Mouse (Mus musculus) heart, embryonic 14.5 days (tissue): ENCODE data around the gene Efr3b. TPM values are rescaled to one million over a fixed set of nuclear protein-coding genes. Genes with fewer than 3 reads are reported as not detected.

Experiments
- ATAC-seq: fragments of 200-750 bp; cut with Nextera tagmentation; 2 replicates; pipeline ENCODE4 v1.8.0; 2017; ENCODE audit warnings: low read depth, moderate TSS enrichment; ENCODE audit not compliant: insufficient number of reproducible peaks, insufficient read depth, low FRiP score
- H3K27ac ChIP-seq, 2 experiments: fragments of 200-500 bp in 1 of 2; fragments of 300-500 bp in 1 of 2; sonication (generic) in 1 of 2; replicated peaks in 1 of 2; 2 replicates each; pipeline ENCODE4 v1.5.1; 2012 to 2014; ENCODE audit warnings: low read depth in 2 of 2, low read length in 2 of 2, control low read depth in 1 of 2, mild to moderate bottlenecking in 1 of 2, mixed read lengths in 1 of 2; ENCODE audit not compliant: control insufficient read depth in 1 of 2, insufficient read depth in 1 of 2
- H3K27me3 ChIP-seq: fragments of 300-500 bp; sonication (generic); 2 replicates; pipeline ENCODE4 v1.6.1; 2014; ENCODE audit warnings: mild to moderate bottlenecking, low read length, control low read depth; ENCODE audit not compliant: control insufficient read depth, insufficient read depth
- H3K36me3 ChIP-seq: fragments of 300-500 bp; sonication (generic); 2 replicates; pipeline ENCODE4 v1.6.1; 2014; ENCODE audit warnings: mild to moderate bottlenecking, control low read depth, low read length, mixed read lengths; ENCODE audit not compliant: control insufficient read depth, insufficient read depth
- H3K4me1 ChIP-seq, 2 experiments: fragments of 200-500 bp in 1 of 2; fragments of 300-500 bp in 1 of 2; sonication (generic) in 1 of 2; 2 replicates each; pipeline ENCODE4 v1.6.1; 2012 to 2014; ENCODE audit warnings: low read length in 2 of 2, control low read depth in 1 of 2, mixed read lengths in 1 of 2; ENCODE audit not compliant: control insufficient read depth in 2 of 2, insufficient read depth in 2 of 2
- H3K4me2 ChIP-seq: fragments of 300-500 bp; sonication (generic); 2 replicates; pipeline ENCODE4 v1.6.1; 2014; ENCODE audit warnings: mild to moderate bottlenecking, low read length
- H3K4me3 ChIP-seq, 2 experiments: fragments of 200-500 bp in 1 of 2; fragments of 300-500 bp in 1 of 2; sonication (generic) in 1 of 2; 2 replicates each; pipeline ENCODE4 v1.5.1; 2012 to 2014; ENCODE audit warnings: low read length in 2 of 2, mild to moderate bottlenecking in 2 of 2, control low read depth in 1 of 2, low read depth in 1 of 2, moderate library complexity in 1 of 2; ENCODE audit not compliant: control insufficient read depth in 1 of 2, insufficient read depth in 1 of 2
- H3K9ac ChIP-seq: fragments of 300-500 bp; sonication (generic); 2 replicates; pipeline ENCODE4 v1.6.1; 2014; ENCODE audit warnings: mild to moderate bottlenecking, low read length
- H3K9me3 ChIP-seq: fragments of 300-500 bp; sonication (generic); 2 replicates; pipeline ENCODE4 v1.6.1; 2016; ENCODE audit warnings: low read length, control low read depth; ENCODE audit not compliant: control insufficient read depth
- WGBS: fragments of 180-500 bp; shearing (Covaris S2); extraction: QIAGEN DNeasy Blood & Tissue Kit; methylation state at CpG from one replicate; pipeline ENCODE4 v1.1.7; 2014; 5-methylcytosine and 5-hydroxymethylcytosine counted together
- polyA plus RNA-seq: library from polyadenylated mRNA; unstranded; fragments of >200 nt; fragmentation: Nextera tagmentation; extraction: Ambion mirVana; gene quantifications from 2 replicates; pipeline ENCODE4 v1.2.1, GENCODE M21; 2014

Efr3b gene
- polyA plus RNA-seq, 1 experiment from 2014 or later: 4.4 TPM

- no peak for ATAC-seq
- Histone ChIP-seq H3K4me1 (no peaks in the 10 kb centered on the region), H3K4me3 (no peak overlapping the region), H3K9me3 (no peaks in the 10 kb centered on the region), H3K9ac (no peak overlapping the region), H3K4me2 (no peak overlapping the region), H3K27ac (no peak overlapping the region), H3K36me3 (0 out of 2 replicates have a peak, but pooled peaks cover 3% of the 10 kb centered on the region), H3K27me3 (no peaks in the 10 kb centered on the region)
- 84% methylated on average over 5 of the region's 5 CpGs for WGBS
These were observed 38.3 kb downstream of the Efr3b start for GRCm38 (mm10) chr12:4000406-4000805.

- no peak overlapping the region for H3K4me2 ChIP-seq
- 0 out of 2 replicates have a peak, but pooled peaks cover 3% of the 10 kb centered on the region for H3K36me3 ChIP-seq
- H3K27ac ChIP-seq: no peak overlapping the region
- no peaks in the 10 kb centered on the region for H3K27me3 ChIP-seq
- H3K9me3 ChIP-seq: no peaks in the 10 kb centered on the region
- no peak overlapping the region for H3K9ac ChIP-seq
- ATAC-seq: no peak
- 86% methylated on average over 9 of the region's 9 CpGs for WGBS
- no peaks in the 10 kb centered on the region for H3K4me1 ChIP-seq
- no peak overlapping the region for H3K4me3 ChIP-seq
These were observed 42.0 kb downstream of the Efr3b start for GRCm38 (mm10) chr12:3996749-3997148.

GRCm38 (mm10) chr12:3991047-3991446 lies 47.7 kb downstream of the Efr3b start:
- Histone ChIP-seq H3K36me3 (no peaks in the 10 kb centered on the region), H3K4me2 (no peak overlapping the region), H3K9me3 (no peaks in the 10 kb centered on the region), H3K27ac (no peak overlapping the region), H3K27me3 (no peaks in the 10 kb centered on the region), H3K9ac (no peak overlapping the region), H3K4me1 (peaks cover 4 to 7% of the 10 kb centered on the region in 2 experiments), H3K4me3 (no peak overlapping the region)
- WGBS: 79% methylated on average over 3 of the region's 3 CpGs
- ATAC-seq: no peak

GRCm38 (mm10) chr12:3989943-3990342 lies 48.8 kb downstream of the Efr3b start:
- ATAC-seq: no peak
- Histone ChIP-seq H3K4me3 (no peak overlapping the region), H3K36me3 (no peaks in the 10 kb centered on the region), H3K4me1 (peaks cover 4 to 7% of the 10 kb centered on the region in 2 experiments), H3K27ac (no peak overlapping the region; a peak in 1 of 4 replicates), H3K27me3 (no peaks in the 10 kb centered on the region), H3K9ac (no peak overlapping the region), H3K9me3 (no peaks in the 10 kb centered on the region), H3K4me2 (no peak overlapping the region)
- WGBS: 62% methylated on average over 2 of the region's 2 CpGs

- no peaks in the 10 kb centered on the region for H3K27me3 ChIP-seq
- no peak overlapping the region for H3K9ac ChIP-seq
- H3K4me2 ChIP-seq: no peak overlapping the region
- H3K4me3 ChIP-seq: no peak overlapping the region
- H3K27ac ChIP-seq: no peak overlapping the region
- H3K4me1 ChIP-seq: peaks cover 3 to 15% of the 10 kb centered on the region in 2 experiments; a peak in 3 of 4 replicates
- H3K36me3 ChIP-seq: 0 out of 2 replicates have a peak, but pooled peaks cover 9% of the 10 kb centered on the region
- no peak for ATAC-seq
- WGBS: 72% methylated on average over 9 of the region's 9 CpGs
- H3K9me3 ChIP-seq: no peaks in the 10 kb centered on the region
These were observed 54.3 kb downstream of the Efr3b start for GRCm38 (mm10) chr12:3984446-3984845.

- 0 out of 2 replicates have a peak, but pooled peaks have one; percentile 22 for ATAC-seq
- Histone ChIP-seq H3K4me3 (no peak overlapping the region), H3K4me1 (peaks cover 3 to 15% of the 10 kb centered on the region in 2 experiments; a peak in 3 of 4 replicates), H3K36me3 (peaks cover 14% of the 10 kb centered on the region; the same call in 1 of the 2 replicates), H3K9ac (no peak overlapping the region), H3K9me3 (no peaks in the 10 kb centered on the region), H3K27me3 (no peaks in the 10 kb centered on the region), H3K4me2 (no peak overlapping the region), H3K27ac (no peak overlapping the region)
- WGBS: 0% methylated on average over 1 of the region's 1 CpGs
These were observed 55.0 kb downstream of the Efr3b start for GRCm38 (mm10) chr12:3983736-3984135.

GRCm38 (mm10) chr12:3982257-3982656 lies 56.5 kb downstream of the Efr3b start:
- no peaks in the 10 kb centered on the region for H3K9me3 ChIP-seq
- H3K4me2 ChIP-seq: peak overlapping the region; percentile 82
- H3K27me3 ChIP-seq: no peaks in the 10 kb centered on the region
- peak overlapping the region; percentile 64; the same call in 1 of the 2 replicates for H3K9ac ChIP-seq
- ATAC-seq: no peak
- H3K36me3 ChIP-seq: peaks cover 19% of the 10 kb centered on the region
- peak overlapping the region; percentile 42 to 46; a peak in 3 of 4 replicates for H3K4me3 ChIP-seq
- H3K27ac ChIP-seq: no peak overlapping the region
- peaks cover 3 to 15% of the 10 kb centered on the region in 2 experiments; a peak in 3 of 4 replicates for H3K4me1 ChIP-seq
- WGBS: 32% methylated on average over 6 of the region's 6 CpGs
